Mouse (Mus musculus) stomach, postnatal 0 days (tissue): Measurements from ENCODE around the gene Ntm. TPM values are rescaled to one million over a fixed set of nuclear protein-coding genes. Genes with fewer than 3 reads are reported as not detected.

ENCODE experiments used
- ATAC-seq: fragments of 200-750 bp; cut with Nextera tagmentation; 2 replicates; pipeline ENCODE4 v1.8.0; 2017; ENCODE audit not compliant: low FRiP score, low TSS enrichment
- DNase-seq: peaks from one replicate; pipeline ENCODE4 v3.0.0-alpha.2; 2016; ENCODE audit warnings: low spot score
- H3K27ac ChIP-seq: fragments of 300-500 bp; sonication (generic); replicated peaks from 2 replicates; pipeline ENCODE4 v1.5.1; 2014; ENCODE audit warnings: mild to moderate bottlenecking, control low read depth
- H3K27me3 ChIP-seq: fragments of 300-500 bp; sonication (generic); 2 replicates; pipeline ENCODE4 v1.6.1; 2014; ENCODE audit warnings: low read length; ENCODE audit not compliant: control insufficient read depth, insufficient read depth
- H3K36me3 ChIP-seq: fragments of 300-500 bp; sonication (generic); 2 replicates; pipeline ENCODE4 v1.6.1; 2014; ENCODE audit warnings: low read length, mixed read lengths; ENCODE audit not compliant: control insufficient read depth, insufficient read depth
- H3K4me1 ChIP-seq: fragments of 300-500 bp; sonication (generic); replicated peaks from 2 replicates; pipeline ENCODE4 v1.6.1; 2014; ENCODE audit warnings: antibody characterized with exemption; ENCODE audit not compliant: control insufficient read depth, insufficient read depth
- H3K4me2 ChIP-seq: fragments of 300-500 bp; sonication (generic); replicated peaks from 2 replicates; pipeline ENCODE4 v1.6.1; 2014; ENCODE audit warnings: low read depth, mild to moderate bottlenecking, control low read depth, moderate library complexity
- H3K4me3 ChIP-seq: fragments of 300-500 bp; sonication (generic); 2 replicates; pipeline ENCODE4 v1.5.1; 2014; ENCODE audit warnings: low read depth, low read length, control low read depth
- H3K9ac ChIP-seq: fragments of 300-500 bp; sonication (generic); 2 replicates; pipeline ENCODE4 v1.6.1; 2014; ENCODE audit warnings: mild to moderate bottlenecking, low read length, control low read depth, mixed read lengths
- H3K9me3 ChIP-seq: fragments of 300-500 bp; sonication (generic); 2 replicates; pipeline ENCODE4 v1.6.1; 2016; ENCODE audit warnings: low read length; ENCODE audit not compliant: control insufficient read depth
- CTCF ChIP-seq: IDR thresholded peaks from 2 replicates; pipeline ENCODE4 v1.5.1; 2016; ENCODE audit warnings: antibody characterized with exemption, low read depth, mild to moderate bottlenecking, moderate library complexity
- EP300 ChIP-seq: optimal IDR thresholded peaks from 2 replicates; pipeline ENCODE3; 2016; ENCODE audit warnings: antibody characterized with exemption
- WGBS: fragments of 180-500 bp; shearing (Covaris S2); extraction: QIAGEN DNeasy Blood & Tissue Kit; methylation state at CpG from one replicate; pipeline ENCODE4 v1.1.7; 2014; 5-methylcytosine and 5-hydroxymethylcytosine counted together
- polyA plus RNA-seq: library from polyadenylated mRNA; unstranded; fragments of >200 nt; fragmentation: Nextera tagmentation; extraction: Ambion mirVana; gene quantifications from 2 replicates; pipeline ENCODE4 v1.2.1, GENCODE M21; 2015

The Ntm gene
- polyA plus RNA-seq, 1 experiment from 2014 or later, result 5.9 TPM

- no peak for DNase-seq
- Histone ChIP-seq H3K4me2 (no peak overlapping the region), H3K4me1 (no peaks in the 10 kb centered on the region), H3K9ac (no peak overlapping the region), H3K36me3 (no peaks in the 10 kb centered on the region), H3K9me3 (no peaks in the 10 kb centered on the region), H3K4me3 (no peak overlapping the region), H3K27me3 (no peaks in the 10 kb centered on the region), H3K27ac (no peak overlapping the region)
- no peak for TF ChIP-seq CTCF
- no peak for TF ChIP-seq EP300
- ATAC-seq, result no peak
- 70% methylated on average over 6 of the region's 6 CpGs for WGBS
These were observed 196.7 kb downstream of the Ntm start for GRCm38 (mm10) chr9:29765990-29766980.

- no peak overlapping the region for H3K4me3 ChIP-seq
- ATAC-seq (no peak), DNase-seq (no peak)
- no peaks in the 10 kb centered on the region for H3K27me3 ChIP-seq
- WGBS, result 84% methylated on average over 4 of the region's 4 CpGs
- no peak overlapping the region for H3K9ac ChIP-seq
- no peaks in the 10 kb centered on the region for H3K36me3 ChIP-seq
- H3K27ac ChIP-seq, result no peak overlapping the region
- no peak for TF ChIP-seq EP300
- TF ChIP-seq CTCF, result no peak
- H3K9me3 ChIP-seq, result no peaks in the 10 kb centered on the region
- no peak overlapping the region for H3K4me2 ChIP-seq
- H3K4me1 ChIP-seq, result no peaks in the 10 kb centered on the region
These were observed 199.6 kb downstream of the Ntm start for GRCm38 (mm10) chr9:29763338-29763737.

DNA sequence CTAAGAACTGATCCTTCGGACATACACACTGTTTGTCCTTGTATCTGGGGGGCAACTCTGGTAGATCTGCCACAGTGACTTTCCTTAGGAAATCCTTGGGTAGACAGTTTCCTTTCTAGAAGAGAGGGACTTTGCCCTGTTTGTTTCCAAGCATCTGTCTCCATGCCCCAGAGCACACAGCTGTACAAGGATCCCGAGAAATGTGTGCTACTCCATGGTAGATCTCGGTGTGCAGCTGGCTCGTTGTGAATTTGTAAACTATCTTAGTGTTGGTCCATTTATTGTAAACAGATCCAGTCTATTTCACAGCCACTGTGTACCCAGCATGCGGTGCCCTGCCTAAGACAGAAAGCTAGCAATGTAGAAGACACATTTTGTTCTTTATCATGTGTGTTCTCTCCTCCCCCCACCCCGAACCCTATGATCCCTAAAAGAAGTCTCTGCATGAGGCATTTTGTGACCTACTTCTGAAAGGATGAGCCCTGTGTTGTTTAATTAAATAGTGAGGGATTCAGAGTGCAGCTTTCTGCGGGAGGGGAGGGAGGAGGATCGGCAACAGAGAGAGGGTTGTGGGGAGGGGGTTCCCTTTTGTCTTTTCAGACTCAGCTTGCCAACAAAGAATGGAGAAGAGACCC is 200.9 kb downstream of the Ntm start:
- DNase-seq, result no peak
- no peaks in the 10 kb centered on the region for H3K27me3 ChIP-seq
- ATAC-seq, result no peak
- no peak for TF ChIP-seq EP300
- TF ChIP-seq CTCF, result no peak
- no peaks in the 10 kb centered on the region for H3K4me1 ChIP-seq
- WGBS, result 40% methylated on average over 8 of the region's 8 CpGs
- H3K9me3 ChIP-seq, result no peaks in the 10 kb centered on the region
- no peaks in the 10 kb centered on the region for H3K36me3 ChIP-seq
- H3K27ac ChIP-seq, result no peak overlapping the region
- no peak overlapping the region for H3K4me2 ChIP-seq
- no peak overlapping the region for H3K4me3 ChIP-seq
- no peak overlapping the region for H3K9ac ChIP-seq

GRCm38 (mm10) chr9:29761511-29761910 is 201.4 kb downstream of the Ntm start:
- WGBS, result 88% methylated on average over 5 of the region's 5 CpGs

GRCm38 (mm10) chr9:29759940-29760339 is 203.0 kb downstream of the Ntm start:
- H3K9ac ChIP-seq, result no peak overlapping the region
- no peak overlapping the region for H3K27ac ChIP-seq
- H3K9me3 ChIP-seq, result no peaks in the 10 kb centered on the region
- H3K4me2 ChIP-seq, result no peak overlapping the region
- WGBS, result 51% methylated on average over 3 of the region's 3 CpGs
- DNase-seq (no peak), ATAC-seq (no peak)
- no peak for TF ChIP-seq CTCF
- no peak for TF ChIP-seq EP300
- no peak overlapping the region for H3K4me3 ChIP-seq
- H3K27me3 ChIP-seq, result no peaks in the 10 kb centered on the region
- no peaks in the 10 kb centered on the region for H3K36me3 ChIP-seq
- no peaks in the 10 kb centered on the region for H3K4me1 ChIP-seq

More at GRCm38 (mm10) chr9:29761511-29761910, 201.4 kb downstream of the Ntm start:
- no peak for TF ChIP-seq CTCF
- TF ChIP-seq EP300, result no peak
- Histone ChIP-seq H3K4me2 (no peak overlapping the region), H3K27ac (no peak overlapping the region), H3K27me3 (no peaks in the 10 kb centered on the region), H3K9me3 (no peaks in the 10 kb centered on the region), H3K4me1 (no peaks in the 10 kb centered on the region), H3K36me3 (no peaks in the 10 kb centered on the region), H3K4me3 (no peak overlapping the region), H3K9ac (no peak overlapping the region)
- ATAC-seq (no peak), DNase-seq (no peak)

- Histone ChIP-seq H3K9ac (no peak overlapping the region), H3K9me3 (no peaks in the 10 kb centered on the region), H3K27ac (no peak overlapping the region), H3K36me3 (no peaks in the 10 kb centered on the region), H3K27me3 (no peaks in the 10 kb centered on the region), H3K4me1 (no peaks in the 10 kb centered on the region), H3K4me2 (no peak overlapping the region), H3K4me3 (no peak overlapping the region)
- no peak for TF ChIP-seq CTCF
- TF ChIP-seq EP300, result no peak
- no peak for ATAC-seq
- WGBS, result 58% methylated on average over 2 of the region's 2 CpGs
- DNase-seq, result no peak
These were observed 203.9 kb downstream of the Ntm start for GRCm38 (mm10) chr9:29759060-29759459.
